16 mouse cellular contexts compared by ENCODE assay signal in genomic region chr17:47907366-47907920, GRCm38 (mm10). TPM values are rescaled to one million over a fixed set of nuclear protein-coding genes. Genes with fewer than 3 reads are reported as not detected.
A peak's percentile ranks its signal among the peaks of the same experiment; 100 is the strongest.
DNase-seq lines count a peak whose midpoint lies in the region; ATAC-seq and TF ChIP-seq lines count a peak whose summit lies in the region.
"Had no signal": no experiment of that assay in that cellular context is flagged by ENCODE, and none has a peak within 500 bp of the region (broad histone marks: within the 10 kb centered on the region; RNA-seq: fewer than 3 reads in every experiment).

No protein-coding gene starts in this region.

- H3K27ac ChIP-seq in stomach, embryonic 16.5 days (ENCODE audit: low read length) = peak overlapping the region; percentile 27; the same call in 1 of the 2 replicates
- no peak overlapping the region for H3K27ac ChIP-seq in stomach, postnatal 0 days (replicated peaks)
- no peak overlapping the region for H3K27ac ChIP-seq in hindbrain, embryonic 16.5 days (ENCODE audit: low read depth, low read length)
- H3K27ac ChIP-seq: heart, embryonic 15.5 days; kidney, postnatal 0 days had no signal

- peaks cover 48% of the 10 kb centered on the region for H3K4me1 ChIP-seq in stomach, embryonic 16.5 days (ENCODE audit: control insufficient read depth, insufficient read depth, low read length)
- H3K4me1 ChIP-seq in stomach, postnatal 0 days (replicated peaks; ENCODE audit: control insufficient read depth, insufficient read depth) = 0 out of 2 replicates have a peak, but pooled peaks cover 4% of the 10 kb centered on the region
- H3K4me1 ChIP-seq in hindbrain, embryonic 16.5 days (ENCODE audit: control insufficient read depth, insufficient read depth, low read depth, low read length) = peaks cover 25% of the 10 kb centered on the region

- no peak for ATAC-seq in stomach, embryonic 16.5 days (ENCODE audit: insufficient read depth, low FRiP score)
- no peak for ATAC-seq in stomach, postnatal 0 days (ENCODE audit: low FRiP score, low TSS enrichment)
- ATAC-seq in hindbrain, embryonic 16.5 days = peak; percentile 9; the same call in 1 of the 2 replicates
- ATAC-seq in megakaryocyte progenitor cell, adult 5-6 weeks (replicated peaks; ENCODE audit: poor library complexity) = no peak

- H3K27me3 ChIP-seq in stomach, embryonic 16.5 days (ENCODE audit: control insufficient read depth, insufficient read depth, low read length) = no peaks in the 10 kb centered on the region
- H3K27me3 ChIP-seq in stomach, postnatal 0 days (ENCODE audit: control insufficient read depth, insufficient read depth, low read length) = no peaks in the 10 kb centered on the region
- H3K27me3 ChIP-seq in hindbrain, embryonic 16.5 days (replicated peaks; ENCODE audit: control insufficient read depth, insufficient read depth, low read length) = peaks cover 49% of the 10 kb centered on the region
- H3K27me3 ChIP-seq: heart, embryonic 15.5 days; stomach, embryonic 15.5 days had no signal

- no peaks in the 10 kb centered on the region for H3K9me3 ChIP-seq in stomach, embryonic 16.5 days (replicated peaks; ENCODE audit: control insufficient read depth, low read length)
- no peaks in the 10 kb centered on the region for H3K9me3 ChIP-seq in stomach, postnatal 0 days (ENCODE audit: control insufficient read depth, low read length)
- H3K9me3 ChIP-seq in hindbrain, embryonic 16.5 days (ENCODE audit: control insufficient read depth, low read length) = no peaks in the 10 kb centered on the region
- H3K9me3 ChIP-seq: heart, embryonic 15.5 days; stomach, embryonic 15.5 days had no signal

- TF ChIP-seq CTCF in stomach, postnatal 0 days (IDR thresholded peaks at IDR 0.05; ENCODE audit: low read depth) = no peak

- DNase-seq in embryo, embryonic 10 days (ENCODE audit: low spot score) = peak; percentile 49
- DNase-seq in embryo, embryonic 9.5 days (ENCODE audit: extremely low spot score) = no peak
- DNase-seq in stomach, postnatal 0 days (ENCODE audit: low spot score) = no peak
- no peak for DNase-seq in thymus, postnatal 14 days
- DNase-seq in layer of hippocampus, adult 9-11 months = no peak
- DNase-seq: adrenal gland, postnatal 25 days; cerebellum, postnatal 25 days; gastrocnemius, postnatal 10 days; lung, postnatal 36 days had no signal

- H3K9ac ChIP-seq in stomach, embryonic 16.5 days (ENCODE audit: low read length) = peak overlapping the region; percentile 54
- no peak overlapping the region for H3K9ac ChIP-seq in stomach, postnatal 0 days (ENCODE audit: low read length)
- no peak overlapping the region for H3K9ac ChIP-seq in hindbrain, embryonic 16.5 days (ENCODE audit: low read depth, low read length)
- H3K9ac ChIP-seq: heart, embryonic 15.5 days; stomach, embryonic 15.5 days had no signal

- no peak overlapping the region for H3K4me3 ChIP-seq in stomach, embryonic 16.5 days (replicated peaks; ENCODE audit: low read length)
- no peak overlapping the region for H3K4me3 ChIP-seq in stomach, postnatal 0 days (ENCODE audit: low read depth, low read length)
- no peak overlapping the region for H3K4me3 ChIP-seq in hindbrain, embryonic 16.5 days (ENCODE audit: low read length)
- H3K4me3 ChIP-seq: heart, embryonic 15.5 days; stomach, embryonic 15.5 days had no signal

- peaks cover 5% of the 10 kb centered on the region for H3K36me3 ChIP-seq in stomach, embryonic 16.5 days (ENCODE audit: control insufficient read depth, insufficient read depth, low read length)
- H3K36me3 ChIP-seq in stomach, postnatal 0 days (ENCODE audit: control insufficient read depth, insufficient read depth, low read length) = peaks cover 5% of the 10 kb centered on the region; the same call in 1 of the 2 replicates
- no peaks in the 10 kb centered on the region for H3K36me3 ChIP-seq in hindbrain, embryonic 16.5 days (ENCODE audit: control insufficient read depth, insufficient read depth, low read length)

- TF ChIP-seq EP300 in stomach, postnatal 0 days (optimal IDR thresholded peaks at IDR 0.05) = no peak

- no peak overlapping the region for H3K4me2 ChIP-seq in stomach, embryonic 16.5 days (ENCODE audit: low read depth, low read length)
- H3K4me2 ChIP-seq in stomach, postnatal 0 days (replicated peaks; ENCODE audit: low read depth) = no peak overlapping the region
- H3K4me2 ChIP-seq in hindbrain, embryonic 16.5 days (ENCODE audit: low read length) = no peak overlapping the region; the same call in 1 of the 2 replicates
- H3K4me2 ChIP-seq: heart, embryonic 15.5 days; liver, embryonic 11.5 days; stomach, embryonic 15.5 days had no signal

- 50% methylated on average over 9 of the region's 9 CpGs for WGBS in stomach, embryonic 16.5 days
- WGBS in stomach, postnatal 0 days = 59% methylated on average over 9 of the region's 9 CpGs
- 21% methylated on average over 9 of the region's 9 CpGs for WGBS in hindbrain, embryonic 16.5 days

RNA-seq across cellular contexts. Expression of gene Foxp4, which starts 17.0 kb away (rescaled TPM):
- 10.5 and 13.9 TPM in 2 replicates for polyA plus RNA-seq in stomach, embryonic 16.5 days (2015; fragmentation: Nextera tagmentation; extraction: Ambion mirVana)
- polyA plus RNA-seq in stomach, postnatal 0 days (2015; fragmentation: Nextera tagmentation; extraction: Ambion mirVana) = 14.6 and 17.9 TPM in 2 replicates
- polyA plus RNA-seq in hindbrain, embryonic 16.5 days (2015; fragmentation: Nextera tagmentation; extraction: Ambion mirVana) = 27.4 and 31.8 TPM in 2 replicates
- 20.1 and 21.3 TPM in 2 replicates for total RNA-seq in megakaryocyte progenitor cell, adult 5-6 weeks (2015)
- total RNA-seq in megakaryocyte progenitor cell, adult 5-6 weeks (2017) = 3.2 and 4.0 TPM in 2 replicates
